Mouse (Mus musculus): ENCODE results near the gene Vapa. TPM values are rescaled to one million over a fixed set of nuclear protein-coding genes. Genes with fewer than 3 reads are reported as not detected.
"Not testable (repeated sequence)": the region's sequence is repeated elsewhere in the genome, so short reads cannot be mapped to it uniquely, and the experiment has no call there.

Vapa gene
- polyA plus RNA-seq, 1 experiment from 2014 or later = 177 TPM

GRCm38 (mm10) chr17:65536156-65536555 lies 77.2 kb downstream of the Vapa start:
- no peak for ATAC-seq (ENCODE audit: insufficient number of reproducible peaks, insufficient read depth, low FRiP score, low read depth)
- no peak overlapping the region for H3K4me3 ChIP-seq (ENCODE audit: control insufficient read depth in 1 of 2, insufficient read depth in 1 of 2, low read depth in 1 of 2, low read length in 2 of 2)
- no peak overlapping the region for H3K27ac ChIP-seq (replicated peaks in 1 of 2; ENCODE audit: control insufficient read depth in 1 of 2, insufficient read depth in 1 of 2, low read depth in 2 of 2, low read length in 2 of 2)
- 19% methylated on average over 3 of the region's 3 CpGs for WGBS
- no peaks in the 10 kb centered on the region for H3K36me3 ChIP-seq (ENCODE audit: control insufficient read depth, insufficient read depth, low read length)
- no peak overlapping the region for H3K9ac ChIP-seq (ENCODE audit: low read length)
- no peaks in the 10 kb centered on the region for H3K27me3 ChIP-seq (ENCODE audit: control insufficient read depth, insufficient read depth, low read length)
- H3K4me1 ChIP-seq (ENCODE audit: control insufficient read depth in 2 of 2, insufficient read depth in 2 of 2, low read length in 2 of 2) = peaks cover 0 to 4% of the 10 kb centered on the region in 2 experiments; a peak in 1 of 4 replicates
- H3K4me2 ChIP-seq (ENCODE audit: low read length) = no peak overlapping the region
- no peaks in the 10 kb centered on the region for H3K9me3 ChIP-seq (ENCODE audit: control insufficient read depth, low read length)

- not testable (repeated sequence) for H3K4me2 ChIP-seq (ENCODE audit: low read length); H3K27me3 ChIP-seq (ENCODE audit: control insufficient read depth, insufficient read depth, low read length); H3K36me3 ChIP-seq (ENCODE audit: control insufficient read depth, insufficient read depth, low read length); H3K9me3 ChIP-seq (ENCODE audit: control insufficient read depth, low read length); H3K9ac ChIP-seq (ENCODE audit: low read length); ATAC-seq (ENCODE audit: insufficient number of reproducible peaks, insufficient read depth, low FRiP score, low read depth); H3K4me1 ChIP-seq (ENCODE audit: control insufficient read depth in 2 of 2, insufficient read depth in 2 of 2, low read length in 2 of 2); H3K27ac ChIP-seq (replicated peaks in 1 of 2; ENCODE audit: control insufficient read depth in 1 of 2, insufficient read depth in 1 of 2, low read depth in 2 of 2, low read length in 2 of 2); H3K4me3 ChIP-seq (ENCODE audit: control insufficient read depth in 1 of 2, insufficient read depth in 1 of 2, low read depth in 1 of 2, low read length in 2 of 2)
Observed at GRCm38 (mm10) chr17:65532381-65532780, 81.0 kb downstream of the Vapa start.

Other genes starting within 250 kb of the Vapa start
- 0.14 TPM in 1 of 2 replicates, not detected in the other for gene Tmem232, start 72.8 kb downstream of the Vapa start, polyA plus RNA-seq (2014; fragmentation: Nextera tagmentation; extraction: Ambion mirVana)
- not detected in 2 replicates for gene Txndc2, start 28.6 kb upstream of the Vapa start, polyA plus RNA-seq (2014; fragmentation: Nextera tagmentation; extraction: Ambion mirVana)
- 31.0 and 31.8 TPM in 2 replicates for gene Rab31, start 159.2 kb upstream of the Vapa start, polyA plus RNA-seq (2014; fragmentation: Nextera tagmentation; extraction: Ambion mirVana)
- 29.0 and 34.8 TPM in 2 replicates for gene Ppp4r1, start 169.0 kb upstream of the Vapa start, polyA plus RNA-seq (2014; fragmentation: Nextera tagmentation; extraction: Ambion mirVana)

Measured in heart, embryonic 14.5 days (tissue).